Mouse (Mus musculus): ENCODE results near the gene Gm17720.

DNA sequence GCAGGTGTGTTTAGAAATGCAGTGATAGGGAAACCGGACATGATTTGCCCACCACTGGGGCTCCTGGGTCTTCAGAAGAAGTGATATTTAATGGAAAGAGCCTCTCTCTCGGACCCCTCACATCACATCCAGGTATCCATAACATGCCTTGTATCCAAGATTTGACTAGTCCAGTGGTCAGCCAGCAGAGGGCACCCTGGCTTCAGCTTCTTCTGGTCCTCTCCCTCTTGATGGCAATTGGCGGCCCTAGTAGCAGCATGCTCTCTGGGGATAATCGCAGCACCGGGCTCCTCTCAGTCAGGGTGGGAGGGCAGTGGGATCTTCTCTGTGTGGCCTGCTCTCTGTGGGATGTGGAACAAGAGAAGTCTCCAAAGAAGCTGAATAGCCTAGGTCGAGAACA lies 17.2 kb upstream of the Gm17720 start:
- TF ChIP-seq CTCF (IDR thresholded peaks at IDR 0.05; ENCODE audit: low read depth) (peak; percentile 18; the same call in 1 of the 2 replicates), EP300 (IDR thresholded peaks at IDR 0.05; ENCODE audit: low read depth) (no peak)
